Mouse (Mus musculus) brown adipose tissue, adult 24 weeks (tissue): ENCODE measurements around the gene L3mbtl4. TPM values are rescaled to one million over a fixed set of nuclear protein-coding genes. Genes with fewer than 3 reads are reported as not detected.

ENCODE experiments used
- H3K27ac ChIP-seq: fragments of 200-500 bp; replicated peaks from 2 replicates; pipeline ENCODE4 v1.5.1; 2012; ENCODE audit warnings: low read depth, mild to moderate bottlenecking, low read length
- H3K4me1 ChIP-seq: fragments of 200-500 bp; 2 replicates; pipeline ENCODE4 v1.6.1; 2012; ENCODE audit warnings: low read length, mixed read lengths; ENCODE audit not compliant: control insufficient read depth, insufficient read depth, insufficient read length
- H3K4me3 ChIP-seq: fragments of 200-500 bp; 2 replicates; pipeline ENCODE4 v1.5.1; 2012; ENCODE audit warnings: low read depth, mild to moderate bottlenecking, low read length, moderate library complexity; ENCODE audit not compliant: insufficient read depth
- polyA plus RNA-seq: library from polyadenylated mRNA; stranded (reverse); fragments of >200 nt; gene quantifications from 2 replicates; pipeline ENCODE4 v1.2.4, GENCODE M21; 2012; ENCODE audit not compliant: missing spikeins, insufficient read depth, insufficient read length

L3mbtl4 gene
- polyA plus RNA-seq, 1 experiment = not detected

- Histone ChIP-seq H3K4me1 (no peaks in the 10 kb centered on the region), H3K27ac (no peak within 1 kb of the TSS), H3K4me3 (no peak within 1 kb of the TSS)
Measured at GRCm38 (mm10) chr17:68826323-68826722, 552.7 kb downstream of the L3mbtl4 start, which contains the start of gene Tmem200c. Gene Tmem200c, plus strand, starts transcription at chr17:68826623.
